Mouse (Mus musculus) midbrain, embryonic 10.5 days (tissue): ENCODE measurements around the gene Bpifa5. TPM values are rescaled to one million over a fixed set of nuclear protein-coding genes. Genes with fewer than 3 reads are reported as not detected.

Source experiments
- DNase-seq: peaks from one replicate; pipeline ENCODE4 v3.0.0-alpha.2; 2017; ENCODE audit warnings: low spot score
- H3K27ac ChIP-seq: fragments of 300-500 bp; sonication (generic); replicated peaks from 2 replicates; pipeline ENCODE4 v1.5.1; 2016; ENCODE audit warnings: mild to moderate bottlenecking
- H3K27me3 ChIP-seq: fragments of 300-500 bp; sonication (generic); 2 replicates; pipeline ENCODE4 v1.6.1; 2016; ENCODE audit warnings: low read depth, mild to moderate bottlenecking; ENCODE audit not compliant: poor library complexity, severe bottlenecking
- H3K36me3 ChIP-seq: fragments of 300-500 bp; sonication (generic); 2 replicates; pipeline ENCODE4 v1.6.1; 2016; ENCODE audit warnings: mild to moderate bottlenecking, moderate library complexity
- H3K4me1 ChIP-seq: fragments of 300-500 bp; sonication (generic); 2 replicates; pipeline ENCODE4 v1.6.1; 2016
- H3K4me3 ChIP-seq: fragments of 300-500 bp; sonication (generic); 2 replicates; pipeline ENCODE4 v1.5.1; 2016; ENCODE audit warnings: mild to moderate bottlenecking, moderate library complexity
- H3K9me3 ChIP-seq: fragments of 300-500 bp; sonication (generic); replicated peaks from 2 replicates; pipeline ENCODE4 v1.6.1; 2016; ENCODE audit warnings: mild to moderate bottlenecking
- whole genome bisulfite sequencing: fragments of 180-500 bp; shearing (Covaris S2); methylation state at CpG from one replicate; pipeline ENCODE4 v1.1.7; 2016; 5-methylcytosine and 5-hydroxymethylcytosine counted together
- polyA plus RNA-seq: library from polyadenylated mRNA; unstranded; fragments of >200 nt; fragmentation: Nextera tagmentation; extraction: Ambion mirVana; gene quantifications from 2 replicates; pipeline ENCODE4 v1.2.1, GENCODE M21; 2016

Gene Bpifa5
- polyA plus RNA-seq, 1 experiment from 2014 or later, result not detected

- Histone ChIP-seq H3K27me3 (no peaks in the 10 kb centered on the region), H3K9me3 (no peaks in the 10 kb centered on the region), H3K27ac (no peak overlapping the region), H3K36me3 (no peaks in the 10 kb centered on the region), H3K4me3 (no peak overlapping the region), H3K4me1 (peaks cover 7% of the 10 kb centered on the region)
- WGBS, result 17% methylated on average over 5 of the region's 5 CpGs
- DNase-seq, result peak; percentile 76
Measured at GRCm38 (mm10) chr2:154215191-154215590, 52.8 kb downstream of the Bpifa5 start.

Other genes with a start within 250 kb of the Bpifa5 start
- gene Bpifb3, start 244.4 kb upstream of the Bpifa5 start, polyA plus RNA-seq, result not detected in 2 replicates
- gene Bpifb4, start 224.4 kb upstream of the Bpifa5 start, polyA plus RNA-seq, result 0.10 TPM in 1 of 2 replicates, not detected in the other
- gene Bpifa6, start 187.7 kb upstream of the Bpifa5 start, polyA plus RNA-seq, result not detected in 2 replicates
- not detected in 2 replicates for gene Bpifa2, start 154.3 kb upstream of the Bpifa5 start, polyA plus RNA-seq
- not detected in 2 replicates for gene Bpifa3, start 32.3 kb upstream of the Bpifa5 start, polyA plus RNA-seq
- not detected in 2 replicates for gene Bpifa1, start 19.7 kb upstream of the Bpifa5 start, polyA plus RNA-seq
- gene Bpifb1, start 28.2 kb downstream of the Bpifa5 start, polyA plus RNA-seq, result not detected in 2 replicates
- gene Bpifb5, start 61.1 kb downstream of the Bpifa5 start, polyA plus RNA-seq, result 0.19 and 0.25 TPM in 2 replicates
- gene Bpifb9a, start 95.2 kb downstream of the Bpifa5 start, polyA plus RNA-seq, result not detected in 2 replicates
- not detected in 2 replicates for gene Bpifb9b, start 144.6 kb downstream of the Bpifa5 start, polyA plus RNA-seq
- gene Cdk5rap1, start 210.4 kb downstream of the Bpifa5 start, polyA plus RNA-seq, result 14.2 and 15.9 TPM in 2 replicates
- 3.0 and 5.1 TPM in 2 replicates for gene Snta1, start 245.5 kb downstream of the Bpifa5 start, polyA plus RNA-seq